Mouse (Mus musculus) liver, adult 2 months (tissue): ENCODE measurements around the gene Sun1.

ENCODE experiments used
- CTCF ChIP-seq: fragments of 200-500 bp; IDR thresholded peaks from 2 replicates; pipeline ENCODE4 v1.5.1; 2011; ENCODE audit warnings: low read depth, low read length, control low read depth
- POLR2A ChIP-seq: fragments of 200-500 bp; IDR thresholded peaks from 2 replicates; pipeline ENCODE4 v1.6.1; 2011; ENCODE audit warnings: low read length, control low read depth; ENCODE audit not compliant: insufficient read depth; ENCODE audit errors: extremely low read depth

GRCm38 (mm10) chr5:139287099-139287498, 86.7 kb downstream of the Sun1 start:
- TF ChIP-seq CTCF: no peak
- no peak for TF ChIP-seq POLR2A
